Mouse (Mus musculus) CH12.LX (cell line): Measurements from ENCODE around the gene Cxcl12. TPM values are rescaled to one million over a fixed set of nuclear protein-coding genes. Genes with fewer than 3 reads are reported as not detected.

Experiments used
- DNase-seq: peaks from one replicate; pipeline ENCODE4 v3.0.0-alpha.2; 2013; ENCODE audit errors: extremely low read depth
- H3K27ac ChIP-seq: 2 replicates; pipeline ENCODE4 v1.5.1; 2012; ENCODE audit warnings: low read depth, mild to moderate bottlenecking, control low read depth, moderate library complexity; ENCODE audit not compliant: insufficient read depth
- H3K27me3 ChIP-seq: replicated peaks from 2 replicates; pipeline ENCODE3; 2012; ENCODE audit warnings: inconsistent platforms
- H3K36me3 ChIP-seq, 2 experiments: replicated peaks in 1 of 2; 2 replicates each; pipeline versions ENCODE3 to v1.6.1; 2012; ENCODE audit warnings: inconsistent platforms in 1 of 2, low read length in 1 of 2, mild to moderate bottlenecking in 1 of 2, mixed read lengths in 1 of 2, moderate library complexity in 1 of 2; ENCODE audit not compliant: control insufficient read depth in 1 of 2, insufficient read depth in 1 of 2
- H3K4me1 ChIP-seq, 2 experiments: 2 replicates each; pipeline ENCODE4 v1.6.1; 2012; ENCODE audit warnings: inconsistent platforms in 1 of 2, moderate library complexity in 1 of 2; ENCODE audit not compliant: insufficient read depth in 2 of 2, control insufficient read depth in 1 of 2
- H3K4me2 ChIP-seq: 2 replicates; pipeline ENCODE4 v1.6.1; 2012; ENCODE audit warnings: low read depth, mild to moderate bottlenecking, control low read depth; ENCODE audit not compliant: poor library complexity, insufficient read depth, severe bottlenecking
- H3K4me3 ChIP-seq, 3 experiments: fragments of 150-350 bp in 1 of 3; sonication (generic) in 1 of 3; replicated peaks in 1 of 3; 2 replicates each; pipeline versions ENCODE3 to v1.5.1; 2011 to 2012; ENCODE audit warnings: low read depth in 2 of 3, low read length in 2 of 3, mild to moderate bottlenecking in 2 of 3, moderate library complexity in 2 of 3, control low read depth in 1 of 3, improper control_type of control experiment in 1 of 3, inconsistent platforms in 1 of 3, mixed read lengths in 1 of 3; ENCODE audit not compliant: poor library complexity in 1 of 3
- H3K79me2 ChIP-seq: replicated peaks from 2 replicates; pipeline ENCODE4 v1.6.1; 2012; ENCODE audit warnings: mild to moderate bottlenecking, moderate library complexity; ENCODE audit not compliant: control insufficient read depth, poor library complexity, insufficient read depth, severe bottlenecking; ENCODE audit errors: extremely low read depth
- H3K9ac ChIP-seq: 2 replicates; pipeline ENCODE4 v1.6.1; 2012; ENCODE audit warnings: low read depth, mild to moderate bottlenecking, control low read depth, moderate library complexity; ENCODE audit not compliant: insufficient read depth
- H3K9me3 ChIP-seq: replicated peaks from 2 replicates; pipeline ENCODE3; 2012; ENCODE audit warnings: low read length, inconsistent platforms, mixed read lengths
- BHLHE40 ChIP-seq: IDR thresholded peaks from 2 replicates; pipeline ENCODE4 v1.6.1; 2011; ENCODE audit warnings: mild to moderate bottlenecking, low read depth, low read length, improper control_type of control experiment
- CHD1 ChIP-seq: IDR thresholded peaks from 2 replicates; pipeline ENCODE4 v1.6.1; 2012; ENCODE audit warnings: low read depth, low read length, improper control_type of control experiment, inconsistent platforms
- CTCF ChIP-seq, 2 experiments: IDR thresholded peaks in 1 of 2; conservative IDR thresholded peaks in 1 of 2; 2 replicates each; pipeline ENCODE4 v1.5.1; 2011 to 2012; ENCODE audit warnings: low read depth in 2 of 2, low read length in 2 of 2, improper control_type of control experiment in 1 of 2, inconsistent platforms in 1 of 2, mild to moderate bottlenecking in 1 of 2, moderate library complexity in 1 of 2
- E2F4 ChIP-seq: IDR thresholded peaks from 2 replicates; pipeline ENCODE4 v1.6.1; 2011; ENCODE audit warnings: low read depth, low read length, improper control_type of control experiment; ENCODE audit not compliant: insufficient replicate concordance
- ELF1 ChIP-seq: IDR thresholded peaks from 2 replicates; pipeline ENCODE4 v1.6.1; 2014; ENCODE audit warnings: low read depth, mild to moderate bottlenecking, inconsistent platforms, low read length, improper control_type of control experiment
- EP300 ChIP-seq: IDR thresholded peaks from 2 replicates; pipeline ENCODE4 v1.6.1; 2011; ENCODE audit warnings: low read length, improper control_type of control experiment
- HCFC1 ChIP-seq: IDR thresholded peaks from 2 replicates; pipeline ENCODE4 v1.6.1; 2012; ENCODE audit warnings: low read depth, mild to moderate bottlenecking, inconsistent platforms, low read length, improper control_type of control experiment
- JUND ChIP-seq: conservative IDR thresholded peaks from 2 replicates; pipeline ENCODE4 v1.6.1; 2011; ENCODE audit warnings: low read depth, low read length, improper control_type of control experiment
- KAT2A ChIP-seq: IDR thresholded peaks from 2 replicates; pipeline ENCODE4 v1.6.1; 2012; ENCODE audit warnings: low read length, improper control_type of control experiment, inconsistent platforms; ENCODE audit not compliant: insufficient replicate concordance
- MAZ ChIP-seq: IDR thresholded peaks from 2 replicates; pipeline ENCODE4 v1.6.1; 2012; ENCODE audit warnings: low read depth, mild to moderate bottlenecking, inconsistent platforms, low read length, improper control_type of control experiment, moderate library complexity
- MEF2A ChIP-seq: IDR thresholded peaks from 2 replicates; pipeline ENCODE4 v1.6.1; 2014; ENCODE audit warnings: low read depth, mild to moderate bottlenecking, inconsistent platforms, low read length, improper control_type of control experiment, borderline replicate concordance
- MXI1 ChIP-seq: IDR thresholded peaks from 2 replicates; pipeline ENCODE4 v1.6.1; 2011; ENCODE audit warnings: mild to moderate bottlenecking, low read depth, low read length, improper control_type of control experiment
- MYC ChIP-seq: IDR thresholded peaks from 2 replicates; pipeline ENCODE4 v1.6.1; 2011; ENCODE audit warnings: low read depth, mild to moderate bottlenecking, improper control_type of control experiment, low read length
- NELFE ChIP-seq: IDR thresholded peaks from 2 replicates; pipeline ENCODE4 v1.6.1; 2011; ENCODE audit warnings: low read depth, low read length, improper control_type of control experiment
- PAX5 ChIP-seq: IDR thresholded peaks from 2 replicates; pipeline ENCODE4 v1.6.1; 2012; ENCODE audit warnings: low read length, inconsistent platforms, mixed read lengths
- POLR2AphosphoS2 ChIP-seq: IDR thresholded peaks from 2 replicates; pipeline ENCODE4 v1.6.1; 2011; ENCODE audit warnings: low read depth, low read length, improper control_type of control experiment
- SMC3 ChIP-seq: IDR thresholded peaks from 2 replicates; pipeline ENCODE4 v1.6.1; 2011; ENCODE audit warnings: low read depth, low read length, improper control_type of control experiment
- USF2 ChIP-seq: conservative IDR thresholded peaks from 2 replicates; pipeline ENCODE4 v1.6.1; 2011; ENCODE audit warnings: low read depth, low read length, improper control_type of control experiment
- ZNF384 ChIP-seq: IDR thresholded peaks from 2 replicates; pipeline ENCODE4 v1.6.1; 2012; ENCODE audit warnings: low read depth, low read length, improper control_type of control experiment, inconsistent platforms
- dilution Hi-C: fragments of 300-500 bp; cut with MboI; formaldehyde crosslinking; loops from 2 replicates; pipeline ENCODE4 v1.14.3; 2020; ENCODE audit warnings: low sequenced_read_pairs; ENCODE audit not compliant: extremely low pct_unique_long_range_greater_than_20kb, extremely low pct_ligation_motif_present
- in situ Hi-C: fragments of 300-500 bp; cut with MboI; formaldehyde crosslinking; loops from 3 replicates; pipeline ENCODE4 v1.14.3; 2019; ENCODE audit warnings: low sequenced_read_pairs, low pct_ligation_motif_present, low pct_unique_long_range_greater_than_20kb, mixed read lengths
- polyA plus RNA-seq: library from polyadenylated mRNA; unstranded; fragments of >175 nt; gene quantifications from 2 replicates; pipeline ENCODE4 v1.2.1, GENCODE M21; 2012; ENCODE audit warnings: low read depth; ENCODE audit not compliant: insufficient read length
- total RNA-seq, 2 experiments: library from RNA; depleted of rRNA; stranded (reverse); fragments of 300-350 nt in 1 of 2; fragments of >200 nt in 1 of 2; gene quantifications; 2 replicates each; pipeline ENCODE4 v1.2.3; 2012 to 2014

The Cxcl12 gene
- total and polyA plus RNA-seq, 3 experiments, result not detected

DNA sequence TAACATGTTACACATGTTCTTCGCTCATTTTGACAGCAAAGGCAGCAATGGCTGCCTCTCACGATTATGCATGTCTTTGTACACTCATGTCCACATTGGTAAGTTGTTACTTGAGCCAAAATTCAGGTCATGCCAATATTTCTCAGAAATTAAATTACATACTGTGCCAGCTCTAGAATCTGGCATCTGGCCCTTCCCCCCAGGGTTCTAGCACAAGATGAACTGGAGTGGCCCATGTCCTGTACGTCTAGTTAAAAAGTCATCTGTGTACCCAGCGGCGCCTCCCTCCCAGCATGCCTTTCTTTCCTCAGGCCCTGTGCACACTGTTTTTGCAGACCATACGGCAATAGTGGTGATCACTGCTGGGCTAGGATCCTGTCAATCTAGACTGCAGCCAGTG lies 23.4 kb downstream of the Cxcl12 start:
- Histone ChIP-seq H3K9me3 (no peaks in the 10 kb centered on the region), H3K36me3 (no peaks in the 10 kb centered on the region), H3K27me3 (no peaks in the 10 kb centered on the region)
- in situ Hi-C loops, result no loop called here
- DNase-seq, result no peak
- TF ChIP-seq E2F4, result no peak
- no peak for TF ChIP-seq MEF2A
- TF ChIP-seq PAX5, result no peak
- TF ChIP-seq, all 38 proteins: peak for 0
- dilution Hi-C loops, result no loop called here
- Histone ChIP-seq H3K9ac (no peak overlapping the region), H3K4me2 (no peak overlapping the region), H3K4me3 (no peak overlapping the region), H3K27ac (no peak overlapping the region), H3K79me2 (no peaks in the 10 kb centered on the region), H3K4me1 (peaks cover 0 to 7% of the 10 kb centered on the region in 2 experiments; a peak in 2 of 4 replicates)

DNA sequence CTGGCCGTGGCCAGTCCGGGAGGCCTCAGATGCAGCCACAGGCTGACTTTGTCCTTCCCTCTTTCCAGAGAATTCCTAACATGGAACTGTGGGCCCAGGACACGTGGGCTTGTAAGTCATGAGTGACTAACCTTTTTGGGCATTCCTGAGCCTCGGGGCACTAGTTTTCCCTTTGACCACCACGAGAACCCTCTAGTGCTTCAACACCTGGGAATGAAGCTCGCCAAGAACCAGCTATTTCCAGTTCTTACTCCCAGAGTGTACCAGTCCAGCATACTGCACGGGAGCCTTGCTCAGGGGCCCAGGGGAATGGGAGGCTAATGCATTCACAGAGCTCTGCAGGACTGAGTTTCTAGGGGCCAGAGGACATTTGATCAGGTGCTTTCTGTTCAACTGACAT lies 24.3 kb downstream of the Cxcl12 start:
- H3K4me3 ChIP-seq, result no peak overlapping the region
- H3K27ac ChIP-seq, result no peak overlapping the region
- in situ Hi-C loops (no loop called here), dilution Hi-C loops (no loop called here)
- no peak for DNase-seq
- peaks cover 0 to 7% of the 10 kb centered on the region in 2 experiments; a peak in 2 of 4 replicates for H3K4me1 ChIP-seq
- TF ChIP-seq CHD1, result no peak
- no peak for TF ChIP-seq MYC
- no peak for TF ChIP-seq ELF1
- TF ChIP-seq HCFC1, result no peak
- TF ChIP-seq SMC3, result no peak
- TF ChIP-seq BHLHE40, result no peak
- TF ChIP-seq USF2, result no peak
- no peak for TF ChIP-seq EP300
- TF ChIP-seq ZNF384, result no peak
- no peaks in the 10 kb centered on the region for H3K27me3 ChIP-seq
- no peak overlapping the region for H3K9ac ChIP-seq
- H3K9me3 ChIP-seq, result no peaks in the 10 kb centered on the region
- H3K79me2 ChIP-seq, result no peaks in the 10 kb centered on the region
- H3K36me3 ChIP-seq, result no peaks in the 10 kb centered on the region
- H3K4me2 ChIP-seq, result no peak overlapping the region

DNA sequence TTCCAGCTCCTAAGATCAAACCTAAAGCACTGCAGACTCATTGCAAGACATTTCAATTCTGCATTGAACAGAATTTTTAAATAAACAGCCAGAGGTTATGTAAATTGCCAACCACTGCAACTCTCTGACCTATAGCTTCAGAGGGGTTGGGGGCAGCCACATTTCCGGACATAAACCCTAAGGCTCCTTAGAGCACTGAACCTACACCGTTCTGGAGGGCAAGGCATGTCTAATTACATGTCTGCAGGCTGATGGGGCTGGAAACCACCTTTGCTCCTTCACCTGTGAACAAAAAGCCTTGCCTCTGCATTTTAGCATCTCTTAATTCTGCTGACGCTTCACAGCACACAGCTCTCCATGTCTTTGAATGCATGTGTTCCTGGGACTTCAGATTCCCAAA lies 26.9 kb downstream of the Cxcl12 start:
- Histone ChIP-seq H3K4me2 (no peak overlapping the region), H3K4me3 (no peak overlapping the region), H3K9me3 (no peaks in the 10 kb centered on the region), H3K27me3 (no peaks in the 10 kb centered on the region), H3K27ac (no peak overlapping the region), H3K79me2 (no peaks in the 10 kb centered on the region), H3K4me1 (peaks cover 0 to 6% of the 10 kb centered on the region in 2 experiments; a peak in 2 of 4 replicates), H3K36me3 (no peaks in the 10 kb centered on the region), H3K9ac (no peak overlapping the region)
- DNase-seq, result no peak
- in situ Hi-C loops, result no loop called here
- TF ChIP-seq MYC (no peak), PAX5 (no peak), KAT2A (no peak), POLR2AphosphoS2 (no peak), CTCF (conservative IDR thresholded peaks at IDR 0.05 in 1 of 2, IDR thresholded peaks at IDR 0.05 in 1 of 2; ENCODE audit: low read depth in 2 of 2, low read length in 2 of 2) (no peak), MAZ (no peak), JUND (no peak), MXI1 (no peak), SMC3 (no peak), NELFE (no peak), E2F4 (no peak), ZNF384 (no peak)
- dilution Hi-C loops, result no loop called here
